Mouse (Mus musculus): ENCODE results near the gene Cnn3.

DNA sequence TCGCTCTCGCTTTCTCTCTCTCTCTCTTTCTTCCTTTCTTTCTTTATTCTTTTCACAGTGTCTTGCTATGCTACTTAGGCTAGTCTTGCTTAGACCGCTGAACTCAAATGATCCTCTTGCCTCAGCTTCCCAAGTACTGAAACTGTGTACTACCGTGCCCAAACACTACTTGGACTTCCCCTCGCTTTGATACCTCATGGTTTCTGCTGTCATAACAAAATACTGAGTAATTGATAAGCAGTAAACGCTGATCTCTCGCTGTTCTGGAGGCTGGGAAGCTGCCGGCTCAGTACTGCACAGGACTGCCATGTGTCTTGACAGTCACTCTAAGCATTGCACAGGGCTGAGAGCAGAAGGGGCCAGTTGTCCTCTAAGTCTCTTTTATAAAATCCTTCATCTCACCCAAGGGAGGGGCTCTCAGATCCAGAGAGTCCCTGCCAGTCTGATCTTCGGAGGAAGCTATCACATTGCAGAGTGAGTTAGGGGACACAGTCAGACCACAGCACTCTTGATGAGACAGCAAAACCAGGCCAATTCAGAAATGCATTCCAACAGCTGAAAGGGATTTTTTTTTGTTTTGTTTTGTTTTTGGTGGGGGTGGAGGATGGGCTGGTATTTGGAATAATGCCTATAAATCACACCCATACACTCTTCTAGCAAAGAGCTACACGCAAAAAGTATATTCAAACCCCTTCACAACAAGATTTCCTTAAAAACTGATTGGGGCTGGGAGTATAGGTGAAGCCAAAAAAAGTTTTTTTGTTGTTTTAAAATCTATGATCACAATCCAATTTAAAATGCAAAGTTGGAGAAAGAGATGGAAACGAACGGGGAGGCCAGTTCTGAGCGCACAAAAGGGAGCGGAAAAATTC is 8.7 kb upstream of the Cnn3 start:
- no peak for TF ChIP-seq POLR2A (IDR thresholded peaks at IDR 0.05; ENCODE audit: insufficient read depth, low read depth, low read length)
- TF ChIP-seq CTCF (IDR thresholded peaks at IDR 0.05), result no peak
